Mouse (Mus musculus): ENCODE data around the gene Alk. TPM values are rescaled to one million over a fixed set of nuclear protein-coding genes. Genes with fewer than 3 reads are reported as not detected.

Gene Alk
- polyA plus RNA-seq (2016; fragmentation: Nextera tagmentation; extraction: Ambion mirVana): 0.09 and 0.14 TPM in 2 replicates

GRCm38 (mm10) chr17:72604610-72604980 lies at the start of gene Alk:
Gene Alk, minus strand, starts transcription at chr17:72604627.
- WGBS: under 1% methylated on average over 31 of the region's 32 CpGs
- Histone ChIP-seq H3K4me3 (peak within 1 kb of the TSS; percentile 64), H3K27me3 (ENCODE audit: poor library complexity, severe bottlenecking) (peaks cover 45% of the 10 kb centered on the region), H3K9me3 (no peaks in the 10 kb centered on the region), H3K27ac (no peak within 1 kb of the TSS), H3K4me1 (peaks cover 24% of the 10 kb centered on the region), H3K36me3 (replicated peaks) (no peaks in the 10 kb centered on the region)
- peak; percentile 91 for DNase-seq (ENCODE audit: extremely low spot score, low spot score)

- no peaks in the 10 kb centered on the region for H3K36me3 ChIP-seq (replicated peaks)
- H3K4me3 ChIP-seq: no peak overlapping the region
- no peak overlapping the region for H3K27ac ChIP-seq
- no peaks in the 10 kb centered on the region for H3K9me3 ChIP-seq
- H3K4me1 ChIP-seq: peaks cover 4% of the 10 kb centered on the region
- DNase-seq (ENCODE audit: extremely low spot score, low spot score): no peak
- no peaks in the 10 kb centered on the region for H3K27me3 ChIP-seq (ENCODE audit: poor library complexity, severe bottlenecking)
- WGBS: 85% methylated on average over 1 of the region's 1 CpGs
Measured at GRCm38 (mm10) chr17:72652801-72653200, 48.4 kb upstream of the Alk start.

DNA sequence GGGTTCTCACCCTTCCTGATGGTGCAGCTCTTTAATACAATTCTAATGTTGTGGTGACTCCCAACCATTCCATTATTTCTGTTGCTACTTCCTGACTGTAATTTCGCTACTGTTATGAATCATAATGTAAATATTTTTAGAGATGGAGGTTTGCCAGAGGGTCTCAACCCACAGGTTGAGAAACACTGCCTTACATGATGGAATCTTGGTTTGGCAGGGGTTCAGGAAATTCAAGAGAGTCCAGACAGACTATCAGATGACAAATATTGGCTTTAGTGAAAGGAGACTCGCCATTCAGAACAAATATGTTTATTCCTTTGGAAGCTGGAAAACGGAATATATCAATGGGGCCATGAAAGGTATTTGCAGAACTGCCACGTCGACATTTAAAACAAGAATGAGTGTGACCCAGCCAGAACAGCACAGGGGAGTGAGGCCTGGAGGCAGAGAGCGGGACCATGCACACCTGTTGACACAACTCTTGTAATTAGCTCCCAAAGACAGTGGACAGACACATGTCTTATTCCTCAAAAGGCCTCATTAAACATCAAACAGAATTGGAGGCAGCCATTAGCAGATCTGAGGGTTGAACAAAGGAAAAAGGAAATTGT lies 44.3 kb upstream of the Alk start:
- no peak overlapping the region for H3K4me3 ChIP-seq
- no peak for DNase-seq (ENCODE audit: extremely low spot score, low spot score)
- H3K4me1 ChIP-seq: no peaks in the 10 kb centered on the region
- H3K9me3 ChIP-seq: no peaks in the 10 kb centered on the region
- no peaks in the 10 kb centered on the region for H3K36me3 ChIP-seq (replicated peaks)
- 82% methylated on average over 6 of the region's 6 CpGs for WGBS
- H3K27ac ChIP-seq: no peak overlapping the region
- no peaks in the 10 kb centered on the region for H3K27me3 ChIP-seq (ENCODE audit: poor library complexity, severe bottlenecking)

DNA sequence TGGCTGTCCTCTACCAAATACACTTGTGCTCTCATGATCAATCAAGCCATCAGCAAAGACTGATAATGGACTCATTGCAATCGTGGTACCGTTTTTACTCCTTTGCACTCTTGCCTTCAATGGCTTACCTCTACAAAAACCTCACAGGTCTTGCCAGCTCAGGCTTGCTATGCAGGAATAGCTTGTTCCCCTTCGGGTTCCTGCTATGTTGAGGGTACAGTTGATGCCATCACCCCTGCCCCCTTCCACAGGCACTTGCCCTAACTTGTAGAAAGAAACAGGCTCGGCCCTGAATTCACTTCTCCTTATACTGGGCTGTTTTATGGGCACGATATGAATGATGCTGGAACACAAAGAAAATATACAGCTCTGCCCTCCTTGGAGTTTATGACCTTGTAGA lies 41.7 kb upstream of the Alk start:
- Histone ChIP-seq H3K36me3 (replicated peaks) (no peaks in the 10 kb centered on the region), H3K27me3 (ENCODE audit: poor library complexity, severe bottlenecking) (no peaks in the 10 kb centered on the region), H3K4me1 (no peaks in the 10 kb centered on the region), H3K27ac (no peak overlapping the region), H3K4me3 (no peak overlapping the region), H3K9me3 (no peaks in the 10 kb centered on the region)
- 91% methylated on average over 5 of the region's 5 CpGs for WGBS
- no peak for DNase-seq (ENCODE audit: extremely low spot score, low spot score)

DNA sequence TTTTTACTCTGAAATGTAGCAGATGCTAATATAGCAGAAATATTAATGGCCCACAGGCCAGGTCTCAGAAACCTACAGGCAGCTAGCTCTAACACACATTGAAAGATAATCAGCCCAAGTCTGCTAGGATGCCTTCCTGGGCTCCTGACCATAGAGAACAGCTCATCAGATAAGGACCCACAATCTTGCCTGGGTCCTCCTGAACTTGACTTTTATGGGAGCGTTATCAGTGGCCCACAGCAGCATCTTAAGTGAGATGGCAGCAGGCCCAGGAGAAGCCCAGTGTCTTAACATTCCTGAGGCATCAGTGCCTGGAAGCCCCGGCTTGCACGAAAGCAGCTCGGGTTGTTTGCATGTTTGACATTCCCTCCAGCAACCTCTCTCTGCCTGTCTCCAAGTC lies 35.7 kb upstream of the Alk start:
- WGBS: 76% methylated on average over 4 of the region's 4 CpGs
- peaks cover 13% of the 10 kb centered on the region for H3K4me1 ChIP-seq

DNA sequence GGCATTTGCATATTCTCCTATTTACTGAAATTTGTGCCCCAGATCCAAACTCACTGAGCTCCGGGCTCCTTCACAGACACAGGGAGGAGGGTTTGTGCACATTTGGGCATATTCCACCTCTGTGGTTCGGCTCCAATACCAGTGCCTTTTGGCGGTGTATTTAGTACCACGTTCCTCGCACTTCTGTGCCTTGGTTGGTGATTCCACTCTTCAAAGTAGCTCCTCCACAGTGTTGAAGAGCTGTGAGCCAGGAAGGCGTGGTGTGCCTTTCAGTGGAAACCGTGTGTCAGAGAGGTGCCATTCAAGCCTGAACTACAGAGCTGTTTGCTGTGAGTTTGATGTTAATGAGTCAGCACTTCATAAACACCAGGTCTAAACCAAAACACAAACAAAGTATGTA lies 35.0 kb upstream of the Alk start:
- H3K27ac ChIP-seq: no peak overlapping the region
- no peak for DNase-seq (ENCODE audit: extremely low spot score, low spot score)
- no peak overlapping the region for H3K4me3 ChIP-seq
- no peaks in the 10 kb centered on the region for H3K9me3 ChIP-seq
- 92% methylated on average over 7 of the region's 7 CpGs for WGBS
- peaks cover 13% of the 10 kb centered on the region for H3K4me1 ChIP-seq
- no peaks in the 10 kb centered on the region for H3K36me3 ChIP-seq (replicated peaks)
- H3K27me3 ChIP-seq (ENCODE audit: poor library complexity, severe bottlenecking): no peaks in the 10 kb centered on the region

More for the DNA sequence above, 35.7 kb upstream of the Alk start:
- Histone ChIP-seq H3K9me3 (no peaks in the 10 kb centered on the region), H3K4me3 (no peak overlapping the region), H3K27ac (no peak overlapping the region), H3K36me3 (replicated peaks) (no peaks in the 10 kb centered on the region), H3K27me3 (ENCODE audit: poor library complexity, severe bottlenecking) (no peaks in the 10 kb centered on the region)
- DNase-seq (ENCODE audit: extremely low spot score, low spot score): no peak

DNA sequence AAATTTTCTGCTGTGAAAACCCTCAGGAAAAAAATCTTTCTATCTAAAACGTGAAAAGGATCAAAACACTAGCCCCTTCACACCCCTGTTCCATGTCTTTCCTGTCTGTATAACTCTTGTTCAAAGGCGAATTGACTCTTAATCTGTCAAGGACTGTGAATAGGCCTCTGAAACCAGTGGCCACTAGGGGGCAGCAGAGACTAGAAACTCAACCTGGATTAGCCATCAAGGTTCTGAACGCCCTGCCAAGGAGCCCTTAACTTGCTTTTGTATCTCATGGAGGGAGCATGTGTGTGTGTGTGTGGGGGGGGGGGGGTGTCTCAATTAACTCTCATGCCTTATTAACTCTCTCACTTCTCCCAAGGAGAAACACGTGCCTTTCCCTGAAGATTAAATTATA lies 1.8 kb upstream of the Alk start:
- 11% methylated on average over 4 of the region's 4 CpGs for WGBS
- H3K4me1 ChIP-seq: peaks cover 24% of the 10 kb centered on the region
- H3K9me3 ChIP-seq: no peaks in the 10 kb centered on the region
- no peaks in the 10 kb centered on the region for H3K36me3 ChIP-seq (replicated peaks)
- DNase-seq (ENCODE audit: extremely low spot score, low spot score): peak; percentile 87
- peaks cover 45% of the 10 kb centered on the region for H3K27me3 ChIP-seq (ENCODE audit: poor library complexity, severe bottlenecking)
- H3K4me3 ChIP-seq: no peak overlapping the region
- no peak overlapping the region for H3K27ac ChIP-seq

- Histone ChIP-seq H3K36me3 (replicated peaks) (no peaks in the 10 kb centered on the region), H3K9me3 (no peaks in the 10 kb centered on the region), H3K4me1 (peaks cover 24% of the 10 kb centered on the region), H3K27me3 (ENCODE audit: poor library complexity, severe bottlenecking) (peaks cover 45% of the 10 kb centered on the region), H3K27ac (no peak overlapping the region), H3K4me3 (peak overlapping the region; percentile 64)
- DNase-seq (ENCODE audit: extremely low spot score, low spot score): peak; percentile 18
- 2% methylated on average over 51 of the region's 51 CpGs for whole genome bisulfite sequencing
Measured at GRCm38 (mm10) chr17:72603886-72604609, 379 bp downstream of the Alk start.

GRCm38 (mm10) chr17:72603118-72603885 lies 1.1 kb downstream of the Alk start:
- peak overlapping the region; percentile 64 for H3K4me3 ChIP-seq
- H3K36me3 ChIP-seq (replicated peaks): no peaks in the 10 kb centered on the region
- no peak overlapping the region for H3K27ac ChIP-seq
- H3K9me3 ChIP-seq: no peaks in the 10 kb centered on the region
- under 1% methylated on average over 40 of the region's 40 CpGs for WGBS
- H3K27me3 ChIP-seq (ENCODE audit: poor library complexity, severe bottlenecking): peaks cover 45% of the 10 kb centered on the region
- peak; percentile 88 for DNase-seq (ENCODE audit: extremely low spot score, low spot score)
- peaks cover 24% of the 10 kb centered on the region for H3K4me1 ChIP-seq

DNA sequence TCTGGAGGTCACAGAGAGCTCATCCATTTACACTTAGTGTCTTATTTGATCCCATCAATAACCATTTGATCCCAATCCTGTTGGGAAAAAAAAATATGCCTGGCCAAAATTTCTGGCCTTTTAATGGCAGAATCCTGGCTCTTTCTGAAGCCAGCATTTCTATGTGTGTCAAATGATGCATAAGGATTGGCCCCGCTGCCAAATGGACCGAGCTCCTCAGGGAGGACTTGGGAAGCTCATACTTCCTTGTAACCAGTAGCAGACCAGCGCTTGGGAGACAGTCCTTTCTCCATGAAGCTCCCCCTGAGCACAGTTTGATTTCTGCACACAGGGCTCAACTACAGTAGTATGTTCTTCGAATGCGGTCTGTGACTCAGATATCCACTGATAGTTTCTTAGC lies 3.6 kb downstream of the Alk start:
- DNase-seq (ENCODE audit: extremely low spot score, low spot score): no peak
- peaks cover 24% of the 10 kb centered on the region for H3K4me1 ChIP-seq
- H3K4me3 ChIP-seq: no peak overlapping the region
- H3K27ac ChIP-seq: no peak overlapping the region
- no peaks in the 10 kb centered on the region for H3K9me3 ChIP-seq
- no peaks in the 10 kb centered on the region for H3K36me3 ChIP-seq (replicated peaks)
- peaks cover 43% of the 10 kb centered on the region for H3K27me3 ChIP-seq (ENCODE audit: poor library complexity, severe bottlenecking)
- WGBS: 90% methylated on average over 5 of the region's 5 CpGs

DNA sequence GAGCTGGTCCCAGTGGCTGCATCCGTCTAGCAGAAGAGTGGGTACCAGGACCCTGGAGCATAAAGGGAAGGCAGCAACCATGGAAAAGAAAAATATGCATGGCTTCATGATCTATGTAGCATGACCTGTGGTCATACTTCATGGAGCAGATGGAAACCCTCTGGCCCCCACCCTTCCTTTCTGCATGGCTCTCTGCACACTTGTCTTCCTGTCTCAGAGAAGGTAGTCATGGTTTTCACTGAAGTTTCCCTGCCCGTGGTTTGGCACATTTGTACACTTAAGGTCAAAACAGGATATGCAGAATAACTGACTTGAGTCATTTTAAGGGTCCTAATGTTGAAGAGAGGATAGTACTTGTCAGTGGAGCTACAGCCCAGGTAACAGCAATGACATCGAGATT lies 16.8 kb downstream of the Alk start:
- H3K9me3 ChIP-seq: no peaks in the 10 kb centered on the region
- WGBS: 84% methylated on average over 3 of the region's 3 CpGs
- H3K27ac ChIP-seq: no peak overlapping the region
- no peak for DNase-seq (ENCODE audit: extremely low spot score, low spot score)
- no peaks in the 10 kb centered on the region for H3K27me3 ChIP-seq (ENCODE audit: poor library complexity, severe bottlenecking)
- no peak overlapping the region for H3K4me3 ChIP-seq
- no peaks in the 10 kb centered on the region for H3K36me3 ChIP-seq (replicated peaks)
- no peaks in the 10 kb centered on the region for H3K4me1 ChIP-seq

DNA sequence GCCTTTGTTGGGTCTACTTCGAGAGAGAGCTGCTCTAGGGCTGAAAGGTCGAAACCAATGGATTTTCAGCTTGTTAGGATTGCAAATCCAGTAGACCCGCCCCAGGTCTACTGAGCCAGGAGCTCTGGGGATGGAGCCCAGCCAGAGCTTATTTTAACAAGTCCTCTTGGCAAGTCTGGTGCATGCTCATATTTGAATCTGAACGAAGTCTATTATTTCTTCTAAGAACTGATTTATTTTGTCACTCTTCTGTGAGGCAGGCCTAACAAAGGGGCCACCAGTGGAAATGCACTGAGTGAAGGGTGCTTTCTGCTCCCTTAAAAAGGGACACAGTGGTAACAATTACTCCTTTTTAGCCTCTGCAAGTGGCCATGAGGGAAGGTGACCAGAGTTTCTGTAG lies 24.3 kb downstream of the Alk start:
- Histone ChIP-seq H3K4me1 (no peaks in the 10 kb centered on the region), H3K36me3 (replicated peaks) (no peaks in the 10 kb centered on the region), H3K27ac (no peak overlapping the region), H3K27me3 (ENCODE audit: poor library complexity, severe bottlenecking) (no peaks in the 10 kb centered on the region), H3K4me3 (no peak overlapping the region), H3K9me3 (peaks cover 4% of the 10 kb centered on the region; the same call in 1 of the 2 replicates)
- WGBS: 77% methylated on average over 4 of the region's 4 CpGs
- no peak for DNase-seq (ENCODE audit: extremely low spot score, low spot score)

GRCm38 (mm10) chr17:72579321-72579720 lies 25.1 kb downstream of the Alk start:
- H3K4me3 ChIP-seq: no peak overlapping the region
- 89% methylated on average over 9 of the region's 9 CpGs for WGBS
- H3K27ac ChIP-seq: no peak overlapping the region
- no peaks in the 10 kb centered on the region for H3K36me3 ChIP-seq (replicated peaks)
- no peak for DNase-seq (ENCODE audit: extremely low spot score, low spot score)
- no peaks in the 10 kb centered on the region for H3K4me1 ChIP-seq
- peaks cover 4% of the 10 kb centered on the region; the same call in 1 of the 2 replicates for H3K9me3 ChIP-seq
- no peaks in the 10 kb centered on the region for H3K27me3 ChIP-seq (ENCODE audit: poor library complexity, severe bottlenecking)

All from forebrain, embryonic 10.5 days (tissue).